Mouse (Mus musculus): ENCODE results near the gene Tshz2. TPM values are rescaled to one million over a fixed set of nuclear protein-coding genes. Genes with fewer than 3 reads are reported as not detected.

Gene Tshz2
- polyA plus RNA-seq, 1 experiment from 2014 or later = 3.4 TPM

DNA sequence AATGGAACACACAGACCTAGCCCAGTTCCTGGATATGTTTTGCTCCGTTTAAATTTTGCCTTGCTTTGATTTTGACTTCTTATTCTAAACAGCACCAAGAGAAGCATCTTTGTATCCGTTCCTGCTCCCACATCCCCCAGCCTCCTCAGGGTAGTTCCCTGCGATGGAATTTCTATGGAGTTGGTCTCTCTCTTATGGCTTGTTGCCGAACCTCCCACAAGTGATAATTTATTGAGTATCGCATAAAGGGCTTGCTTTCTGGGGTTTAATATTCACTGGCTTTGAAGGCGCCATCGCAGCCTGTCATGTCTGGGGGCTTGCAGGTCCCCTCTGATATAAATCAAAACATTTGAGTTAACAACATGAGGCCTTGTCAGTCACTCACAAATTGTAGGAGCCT lies 52.9 kb downstream of the Tshz2 start:
- H3K36me3 ChIP-seq (ENCODE audit: insufficient read depth, low read length) = no peaks in the 10 kb centered on the region
- H3K9me3 ChIP-seq (ENCODE audit: low read length) = no peaks in the 10 kb centered on the region
- ATAC-seq = no peak
- H3K27me3 ChIP-seq (replicated peaks; ENCODE audit: insufficient read depth, low read length) = no peaks in the 10 kb centered on the region
- no peaks in the 10 kb centered on the region for H3K4me1 ChIP-seq (ENCODE audit: insufficient read depth, low read depth, low read length)
- WGBS = 64% methylated on average over 7 of the region's 7 CpGs
- H3K4me3 ChIP-seq (ENCODE audit: low read depth, low read length) = no peak overlapping the region
- H3K27ac ChIP-seq (ENCODE audit: low read length) = no peak overlapping the region
- DNase-seq (ENCODE audit: low spot score) = no peak
- no peak overlapping the region for H3K9ac ChIP-seq (replicated peaks; ENCODE audit: low read depth)
- TF ChIP-seq EP300 (IDR thresholded peaks at IDR 0.05) (no peak), CTCF (IDR thresholded peaks at IDR 0.05) (no peak)
- H3K4me2 ChIP-seq (replicated peaks; ENCODE audit: low read depth, low read length) = no peak overlapping the region

DNA sequence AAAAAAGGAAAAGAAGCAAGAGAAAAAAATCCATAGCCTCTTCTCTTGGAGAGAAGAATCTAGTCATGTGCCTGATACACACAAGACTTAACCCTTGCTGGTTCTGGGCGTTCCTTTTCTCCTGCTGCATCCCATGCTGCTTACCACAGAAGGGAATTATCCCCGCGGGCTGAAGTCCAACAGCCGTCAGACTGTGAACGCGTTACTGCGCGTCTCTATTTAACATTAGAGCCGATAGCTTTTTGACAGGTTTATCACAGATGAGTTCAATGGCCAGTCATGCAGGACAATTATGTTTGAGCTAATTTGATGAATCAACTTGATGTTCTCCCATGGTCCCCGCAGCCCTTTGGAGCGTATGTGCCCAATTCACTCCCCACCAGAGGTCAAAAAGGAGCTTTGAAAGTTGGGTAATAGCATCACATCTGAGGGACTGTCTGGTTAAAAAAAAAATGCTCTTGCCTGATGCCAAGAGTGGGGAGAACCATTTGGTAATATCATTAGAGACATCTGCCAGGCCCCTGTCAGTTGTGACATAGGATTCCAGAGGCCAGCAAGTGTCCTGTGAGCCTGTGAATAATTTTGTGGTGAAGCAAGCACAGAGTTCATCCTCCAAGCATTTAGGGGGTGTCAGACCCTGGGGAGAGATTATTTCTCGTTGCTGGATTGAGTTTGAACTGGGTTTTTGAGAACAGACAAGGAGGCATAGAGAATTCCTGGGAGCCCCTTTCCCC lies 54.1 kb downstream of the Tshz2 start:
- peak; percentile 81 for DNase-seq (ENCODE audit: low spot score)
- Histone ChIP-seq H3K27ac (ENCODE audit: low read length) (no peak overlapping the region), H3K4me2 (replicated peaks; ENCODE audit: low read depth, low read length) (no peak overlapping the region), H3K4me3 (ENCODE audit: low read depth, low read length) (no peak overlapping the region), H3K9me3 (ENCODE audit: low read length) (no peaks in the 10 kb centered on the region), H3K36me3 (ENCODE audit: insufficient read depth, low read length) (no peaks in the 10 kb centered on the region), H3K4me1 (ENCODE audit: insufficient read depth, low read depth, low read length) (no peaks in the 10 kb centered on the region), H3K9ac (replicated peaks; ENCODE audit: low read depth) (no peak overlapping the region), H3K27me3 (replicated peaks; ENCODE audit: insufficient read depth, low read length) (no peaks in the 10 kb centered on the region)
- WGBS = 70% methylated on average over 12 of the region's 12 CpGs
- ATAC-seq = peak; percentile 60
- TF ChIP-seq EP300 (IDR thresholded peaks at IDR 0.05) (no peak), CTCF (IDR thresholded peaks at IDR 0.05) (no peak)

DNA sequence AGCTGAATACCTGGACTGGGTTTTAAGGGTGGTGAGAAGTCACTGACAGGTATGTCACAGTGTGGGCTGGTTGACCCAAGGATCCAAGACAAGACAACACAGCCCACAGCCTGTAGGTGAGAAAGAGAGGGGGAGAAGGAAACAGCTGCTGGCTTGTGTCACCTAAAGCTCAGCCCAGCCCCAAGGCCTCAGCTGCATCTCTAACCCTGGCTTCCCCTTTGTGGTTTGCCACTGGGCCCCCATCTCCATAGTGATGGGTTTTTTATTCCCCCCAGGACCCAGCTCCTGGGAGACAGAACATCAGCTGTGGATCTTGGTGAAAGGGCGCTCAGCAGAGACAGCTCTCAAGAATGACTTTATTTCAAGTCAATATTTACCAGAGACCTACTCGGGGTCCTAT lies 57.2 kb downstream of the Tshz2 start:
- no peaks in the 10 kb centered on the region for H3K27me3 ChIP-seq (replicated peaks; ENCODE audit: insufficient read depth, low read length)
- H3K9me3 ChIP-seq (ENCODE audit: low read length) = no peaks in the 10 kb centered on the region
- no peak overlapping the region for H3K9ac ChIP-seq (replicated peaks; ENCODE audit: low read depth)
- ATAC-seq (no peak), DNase-seq (ENCODE audit: low spot score) (no peak)
- no peaks in the 10 kb centered on the region for H3K36me3 ChIP-seq (ENCODE audit: insufficient read depth, low read length)
- TF ChIP-seq CTCF (IDR thresholded peaks at IDR 0.05) = no peak
- no peak for TF ChIP-seq EP300 (IDR thresholded peaks at IDR 0.05)
- H3K4me3 ChIP-seq (ENCODE audit: low read depth, low read length) = no peak overlapping the region
- no peak overlapping the region for H3K4me2 ChIP-seq (replicated peaks; ENCODE audit: low read depth, low read length)
- no peaks in the 10 kb centered on the region for H3K4me1 ChIP-seq (ENCODE audit: insufficient read depth, low read depth, low read length)
- WGBS = 60% methylated on average over 2 of the region's 2 CpGs
- no peak overlapping the region for H3K27ac ChIP-seq (ENCODE audit: low read length)

DNA sequence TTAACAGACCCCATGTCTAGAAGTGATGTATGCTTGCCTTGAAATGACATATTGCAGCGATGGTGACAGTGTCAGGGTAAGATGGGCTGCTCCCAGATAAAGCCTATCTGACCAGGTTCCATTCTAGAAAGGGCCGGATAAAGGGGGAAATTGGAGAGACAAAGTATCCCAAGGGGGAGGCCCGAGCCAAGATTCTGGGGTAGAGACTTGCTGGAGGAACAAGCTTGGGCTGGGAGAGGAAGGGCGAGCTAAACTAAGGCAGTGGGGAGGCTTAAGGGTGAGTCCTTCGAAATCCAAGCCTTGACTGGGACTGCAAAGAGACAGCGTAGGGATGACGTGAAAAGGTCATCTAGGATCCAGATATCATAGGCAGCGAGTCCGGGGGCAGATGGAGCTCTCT lies 61.7 kb downstream of the Tshz2 start:
- WGBS = 90% methylated on average over 9 of the region's 9 CpGs
- no peaks in the 10 kb centered on the region for H3K27me3 ChIP-seq (replicated peaks; ENCODE audit: insufficient read depth, low read length)

DNA sequence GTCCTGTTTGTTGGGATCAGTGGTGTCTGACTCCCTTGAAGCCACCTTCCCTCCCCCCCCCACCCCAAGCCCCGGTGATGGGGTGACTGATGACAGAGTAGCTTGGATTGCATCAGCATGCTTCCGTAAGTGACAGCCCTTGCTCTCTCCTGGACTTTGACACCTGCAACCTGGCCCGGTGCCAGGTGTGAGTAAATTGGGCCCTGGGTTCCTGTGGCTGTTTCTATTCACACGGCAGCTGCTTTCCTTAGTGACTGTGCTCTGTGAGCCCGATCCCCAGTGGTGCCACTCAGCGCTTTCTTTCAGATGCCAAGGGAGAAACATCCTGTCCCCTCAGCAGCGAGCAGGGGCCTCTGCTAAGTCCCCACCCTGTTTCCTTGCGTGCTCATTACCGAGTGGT lies 62.2 kb downstream of the Tshz2 start:
- WGBS = 58% methylated on average over 9 of the region's 9 CpGs
- no peak for DNase-seq (ENCODE audit: low spot score)

More for the DNA sequence above, 61.7 kb downstream of the Tshz2 start:
- ATAC-seq (no peak), DNase-seq (ENCODE audit: low spot score) (no peak)
- TF ChIP-seq EP300 (IDR thresholded peaks at IDR 0.05) (no peak), CTCF (IDR thresholded peaks at IDR 0.05) (no peak)
- Histone ChIP-seq H3K4me3 (ENCODE audit: low read depth, low read length) (no peak overlapping the region), H3K36me3 (ENCODE audit: insufficient read depth, low read length) (no peaks in the 10 kb centered on the region), H3K4me1 (ENCODE audit: insufficient read depth, low read depth, low read length) (no peaks in the 10 kb centered on the region), H3K27ac (ENCODE audit: low read length) (no peak overlapping the region), H3K9ac (replicated peaks; ENCODE audit: low read depth) (no peak overlapping the region), H3K9me3 (ENCODE audit: low read length) (no peaks in the 10 kb centered on the region), H3K4me2 (replicated peaks; ENCODE audit: low read depth, low read length) (no peak overlapping the region)

DNA sequence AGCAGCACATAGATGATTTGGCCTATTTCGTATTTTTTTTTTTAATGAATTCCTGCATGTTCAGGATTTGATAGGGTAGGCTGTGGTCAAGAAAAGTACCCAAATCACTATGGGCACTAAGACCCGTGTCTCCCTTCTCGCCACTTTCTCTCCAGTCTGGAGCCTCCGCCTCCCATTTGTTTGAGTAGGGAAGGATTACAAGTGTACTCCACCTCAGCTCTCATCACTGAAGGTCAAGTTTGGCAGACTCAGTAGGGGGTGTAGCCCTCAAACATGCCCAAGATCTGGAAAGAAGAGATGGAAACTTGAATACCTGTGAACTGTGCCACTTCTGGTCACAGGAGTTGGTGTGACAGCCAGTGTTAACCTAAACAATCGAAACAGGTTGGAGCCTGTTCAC lies 66.3 kb downstream of the Tshz2 start:
- Histone ChIP-seq H3K27me3 (replicated peaks; ENCODE audit: insufficient read depth, low read length) (no peaks in the 10 kb centered on the region), H3K4me2 (replicated peaks; ENCODE audit: low read depth, low read length) (no peak overlapping the region), H3K36me3 (ENCODE audit: insufficient read depth, low read length) (no peaks in the 10 kb centered on the region), H3K9ac (replicated peaks; ENCODE audit: low read depth) (no peak overlapping the region), H3K4me3 (ENCODE audit: low read depth, low read length) (no peak overlapping the region), H3K9me3 (ENCODE audit: low read length) (no peaks in the 10 kb centered on the region), H3K27ac (ENCODE audit: low read length) (no peak overlapping the region), H3K4me1 (ENCODE audit: insufficient read depth, low read depth, low read length) (no peaks in the 10 kb centered on the region; the same call in 1 of the 2 replicates)
- ATAC-seq (peak; percentile 76), DNase-seq (ENCODE audit: low spot score) (peak; percentile 70)
- WGBS = 56% methylated on average over 5 of the region's 5 CpGs
- TF ChIP-seq CTCF (IDR thresholded peaks at IDR 0.05) (no peak), EP300 (IDR thresholded peaks at IDR 0.05) (0 out of 2 replicates have a peak, but pooled peaks have one; percentile 9)

More for the DNA sequence above, 62.2 kb downstream of the Tshz2 start:
- Histone ChIP-seq H3K27me3 (replicated peaks; ENCODE audit: insufficient read depth, low read length) (no peaks in the 10 kb centered on the region), H3K4me2 (replicated peaks; ENCODE audit: low read depth, low read length) (no peak overlapping the region), H3K4me1 (ENCODE audit: insufficient read depth, low read depth, low read length) (no peaks in the 10 kb centered on the region; the same call in 1 of the 2 replicates), H3K4me3 (ENCODE audit: low read depth, low read length) (no peak overlapping the region), H3K36me3 (ENCODE audit: insufficient read depth, low read length) (no peaks in the 10 kb centered on the region), H3K9ac (replicated peaks; ENCODE audit: low read depth) (no peak overlapping the region), H3K9me3 (ENCODE audit: low read length) (no peaks in the 10 kb centered on the region), H3K27ac (ENCODE audit: low read length) (no peak overlapping the region)
- TF ChIP-seq EP300 (IDR thresholded peaks at IDR 0.05) = no peak
- no peak for TF ChIP-seq CTCF (IDR thresholded peaks at IDR 0.05)
- ATAC-seq = no peak

Measured in lung, postnatal 0 days (tissue).